Mouse (Mus musculus) thymus, postnatal 0 days (tissue): ENCODE measurements around the gene Rps6. TPM values are rescaled to one million over a fixed set of nuclear protein-coding genes. Genes with fewer than 3 reads are reported as not detected.

Experiments
- DNase-seq: peaks from one replicate; pipeline ENCODE4 v3.0.0-alpha.2; 2015; ENCODE audit warnings: low spot score
- polyA plus RNA-seq: library from polyadenylated mRNA; unstranded; fragments of >200 nt; fragmentation: Nextera tagmentation; extraction: Ambion mirVana; gene quantifications from 2 replicates; pipeline ENCODE4 v1.2.1, GENCODE M21; 2015

The Rps6 gene
- 922 and 983 TPM in 2 replicates for polyA plus RNA-seq

GRCm38 (mm10) chr4:86857113-86858069, at the start of gene Rps6:
Rps6 (minus strand) TSS chr4:86857412.
- peak; percentile 99 for DNase-seq

- DNase-seq, result no peak
Measured at GRCm38 (mm10) chr4:86905869-86906268, 48.7 kb upstream of the Rps6 start.

- no peak for DNase-seq
Measured at GRCm38 (mm10) chr4:86904969-86905368, 47.8 kb upstream of the Rps6 start.

- DNase-seq, result no peak
Measured at GRCm38 (mm10) chr4:86902351-86902750, 45.1 kb upstream of the Rps6 start.

- no peak for DNase-seq
Measured at GRCm38 (mm10) chr4:86898791-86899474, 41.7 kb upstream of the Rps6 start.

GRCm38 (mm10) chr4:86897411-86897810, 40.2 kb upstream of the Rps6 start:
- DNase-seq, result no peak

- peak; percentile 33 for DNase-seq
Measured at GRCm38 (mm10) chr4:86887879-86888278, 30.7 kb upstream of the Rps6 start.

GRCm38 (mm10) chr4:86886160-86886878, 29.1 kb upstream of the Rps6 start:
- peak; percentile 81 for DNase-seq

- DNase-seq, result peak; percentile 71
Measured at GRCm38 (mm10) chr4:86885790-86886159, 28.6 kb upstream of the Rps6 start.

GRCm38 (mm10) chr4:86884945-86885344, 27.7 kb upstream of the Rps6 start:
- DNase-seq, result peak; percentile 54

GRCm38 (mm10) chr4:86882413-86882812, 25.2 kb upstream of the Rps6 start:
- DNase-seq, result no peak

GRCm38 (mm10) chr4:86881178-86881577, 24.0 kb upstream of the Rps6 start:
- DNase-seq, result no peak

GRCm38 (mm10) chr4:86879477-86879876, 22.3 kb upstream of the Rps6 start:
- no peak for DNase-seq

GRCm38 (mm10) chr4:86874146-86874847, 17.1 kb upstream of the Rps6 start, which contains the start of gene Acer2:
Acer2 (plus strand) TSS chr4:86874396.
- DNase-seq, result peak; percentile 84

GRCm38 (mm10) chr4:86873072-86873471, 15.9 kb upstream of the Rps6 start:
- DNase-seq, result no peak

GRCm38 (mm10) chr4:86871988-86872387, 14.8 kb upstream of the Rps6 start:
- no peak for DNase-seq

- DNase-seq, result no peak
Measured at GRCm38 (mm10) chr4:86864087-86864486, 6.9 kb upstream of the Rps6 start.

GRCm38 (mm10) chr4:86858070-86858440, 843 bp upstream of the Rps6 start:
- DNase-seq, result no peak

GRCm38 (mm10) chr4:86856304-86857112, 704 bp downstream of the Rps6 start:
- DNase-seq, result peak; percentile 37
